Mouse (Mus musculus): ENCODE data around the gene Fosl2.

The Fosl2 gene

DNA sequence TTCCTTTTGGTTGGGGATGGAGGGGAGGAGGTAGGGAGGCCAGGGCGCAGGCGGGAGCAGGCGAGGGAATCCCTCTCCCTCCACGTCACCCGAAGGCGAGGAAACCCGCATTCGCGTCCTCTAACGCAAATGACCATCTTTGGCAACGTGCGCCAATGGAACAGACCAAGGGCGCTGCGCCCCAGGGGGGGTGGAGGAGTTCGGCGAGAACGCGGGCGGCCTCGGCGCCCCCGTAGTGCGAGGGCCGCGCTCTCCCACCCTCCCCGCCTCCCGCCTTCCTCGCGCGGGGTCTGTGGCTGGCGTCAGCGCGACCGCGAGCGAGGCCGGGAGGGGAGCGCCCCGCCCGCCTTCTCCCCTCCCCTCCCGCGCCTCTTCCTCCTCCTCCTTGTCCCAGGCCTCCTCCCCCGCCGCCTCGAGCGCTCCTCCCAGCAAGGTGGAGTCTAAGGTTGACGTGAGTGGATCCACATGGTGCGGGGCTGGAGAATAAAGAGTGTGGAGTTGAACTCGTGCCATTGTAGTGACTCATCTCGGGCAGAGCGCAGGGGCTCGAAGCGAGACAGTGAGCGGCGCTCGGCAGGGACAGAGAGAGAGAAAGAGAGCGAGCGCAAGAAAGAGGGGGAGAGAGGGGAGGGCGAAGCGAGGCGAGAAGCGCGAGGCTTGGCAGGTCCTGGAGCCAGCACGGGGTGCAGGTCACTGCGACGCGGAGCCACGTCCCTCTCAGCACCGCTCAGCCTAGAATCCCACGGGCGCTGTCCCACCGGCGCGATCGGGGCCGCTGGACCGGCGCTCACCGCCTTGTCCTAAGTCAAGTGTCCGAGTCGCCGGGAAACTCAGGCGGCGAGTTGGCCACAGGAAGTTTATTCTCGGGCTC lies at the start of gene Fosl2:
Fosl2 (plus strand) TSS at position 466 of the 871 bp plus-strand sequence.
- peak; percentile 51 for DNase-seq (ENCODE audit: low read depth, low spot score)

DNA sequence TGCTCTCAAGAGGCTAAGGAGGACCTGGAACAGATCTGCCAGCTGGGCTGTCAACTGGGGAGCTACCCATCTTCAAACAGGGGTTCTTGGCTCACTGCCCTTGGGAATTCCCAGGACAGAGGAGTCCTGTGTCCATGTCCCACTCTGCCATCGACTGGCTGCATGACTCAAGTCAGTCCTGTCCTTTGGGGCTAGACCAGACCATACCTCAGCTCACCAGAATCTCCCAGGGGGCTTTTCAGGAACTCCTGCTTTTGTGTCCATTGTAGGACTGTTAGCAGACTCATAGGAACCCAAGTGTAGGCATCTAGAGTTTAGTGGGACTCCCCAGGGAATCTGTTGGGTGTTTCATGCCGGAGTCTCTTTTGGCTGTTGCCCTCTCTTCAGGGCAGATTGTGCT lies 49.6 kb upstream of the Fosl2 start:
- no peak for DNase-seq (ENCODE audit: low read depth, low spot score)

DNA sequence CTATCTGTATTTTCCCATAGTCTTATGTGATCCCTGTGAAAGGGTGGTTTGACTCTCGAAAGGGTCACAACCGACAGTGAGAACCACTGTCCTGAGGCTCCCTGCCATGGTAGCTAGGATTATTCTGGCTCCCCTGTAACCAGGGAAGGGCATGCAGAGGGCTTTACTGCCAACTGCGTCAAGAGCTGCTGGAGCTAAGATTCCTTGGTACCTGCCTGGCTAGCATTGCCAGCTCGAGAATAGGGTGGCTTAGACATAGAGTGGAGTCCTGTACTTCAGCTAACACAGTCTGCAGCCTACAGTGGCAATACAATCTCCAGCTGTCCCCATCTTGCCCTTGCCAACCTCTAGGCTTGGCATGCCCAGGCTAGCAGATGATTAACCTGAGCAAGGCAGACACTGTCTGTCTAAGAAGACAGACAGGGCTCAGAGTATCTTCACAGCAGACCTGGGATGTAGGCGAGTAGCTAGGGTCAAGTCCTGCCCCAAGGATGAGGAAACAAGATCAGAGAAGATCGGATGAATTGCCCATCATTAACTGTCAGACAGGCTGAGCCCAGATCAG lies 49.0 kb upstream of the Fosl2 start:
- DNase-seq (ENCODE audit: low read depth, low spot score): no peak

DNA sequence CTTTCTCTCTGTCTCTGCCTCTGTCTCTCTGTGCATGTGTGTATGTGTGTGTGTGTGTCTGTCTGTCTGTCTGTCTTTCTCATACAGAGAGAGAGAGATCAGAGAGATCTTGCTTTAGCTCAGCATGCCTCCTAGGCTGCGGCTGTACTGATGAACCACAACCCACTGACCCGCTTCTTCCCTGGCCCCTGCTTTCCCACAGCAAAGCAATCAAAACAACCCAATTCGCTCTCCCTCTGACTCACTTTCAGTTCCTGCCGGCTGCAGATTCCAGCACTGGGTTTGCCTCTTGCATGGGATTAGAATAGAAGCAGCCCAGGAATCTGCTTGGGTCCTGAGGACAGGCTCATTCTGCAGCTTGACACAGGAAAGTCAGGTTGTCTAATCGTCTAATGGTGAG lies 46.1 kb upstream of the Fosl2 start:
- DNase-seq (ENCODE audit: low read depth, low spot score): no peak

DNA sequence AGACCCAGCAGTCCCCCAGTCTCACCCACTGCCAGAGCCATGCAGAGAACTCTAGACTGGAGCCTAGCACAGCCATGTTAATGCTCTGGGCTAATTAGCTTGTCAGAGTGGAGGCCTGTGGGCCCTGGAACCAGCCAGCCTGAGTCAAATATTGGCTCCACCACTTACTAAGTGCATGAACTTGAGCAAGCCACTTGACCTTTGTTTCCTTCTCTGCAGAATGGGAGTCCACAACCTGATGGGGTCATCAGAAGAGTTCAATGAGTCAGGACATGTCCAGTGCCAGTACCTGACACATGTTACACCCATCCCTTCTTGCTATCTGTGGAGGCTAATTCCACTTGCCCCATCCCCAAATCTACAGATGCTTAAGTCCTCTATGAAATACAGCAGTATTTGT lies 43.3 kb upstream of the Fosl2 start:
- DNase-seq (ENCODE audit: low read depth, low spot score): no peak

DNA sequence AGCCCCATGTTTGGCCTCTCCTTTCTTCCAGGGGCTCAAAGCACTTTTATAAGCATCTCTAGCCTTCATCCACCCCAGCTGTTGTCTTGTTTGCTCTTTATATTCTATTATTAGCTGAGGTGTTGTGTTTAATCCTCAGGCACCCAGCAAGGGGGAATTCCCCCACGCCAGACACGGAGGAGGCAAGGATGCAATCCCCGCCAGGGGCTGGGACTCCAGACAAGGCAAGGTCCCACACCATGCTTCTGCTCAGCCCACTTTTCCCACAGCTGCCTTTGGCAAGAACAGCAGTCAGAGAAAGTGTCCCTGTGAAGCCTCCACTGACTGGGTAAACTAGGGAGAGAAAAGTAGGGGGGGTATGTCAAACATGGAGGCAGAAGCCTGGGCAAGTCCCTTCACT lies 36.9 kb upstream of the Fosl2 start:
- DNase-seq (ENCODE audit: low read depth, low spot score): no peak

DNA sequence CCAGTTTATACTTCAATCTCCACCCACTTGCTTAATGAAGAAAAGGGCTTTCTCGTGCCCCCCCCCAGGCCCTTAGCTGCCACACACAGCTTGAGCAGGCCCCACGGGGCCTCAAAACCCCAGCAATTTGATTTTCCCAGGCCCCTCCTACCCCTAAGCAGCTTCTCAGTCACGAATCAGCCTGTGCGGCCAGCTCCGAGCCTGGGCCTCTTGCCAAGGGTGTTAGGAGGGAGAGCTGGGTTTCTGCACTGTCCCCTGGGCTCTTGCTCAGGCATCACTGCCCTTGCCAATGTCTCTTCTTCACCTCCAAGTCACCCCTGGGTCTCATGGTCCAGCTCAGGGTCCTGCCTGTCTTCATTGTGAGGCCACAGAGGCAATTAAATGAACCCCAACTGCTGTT lies 33.1 kb upstream of the Fosl2 start:
- peak; percentile 29 for DNase-seq (ENCODE audit: low read depth, low spot score)

DNA sequence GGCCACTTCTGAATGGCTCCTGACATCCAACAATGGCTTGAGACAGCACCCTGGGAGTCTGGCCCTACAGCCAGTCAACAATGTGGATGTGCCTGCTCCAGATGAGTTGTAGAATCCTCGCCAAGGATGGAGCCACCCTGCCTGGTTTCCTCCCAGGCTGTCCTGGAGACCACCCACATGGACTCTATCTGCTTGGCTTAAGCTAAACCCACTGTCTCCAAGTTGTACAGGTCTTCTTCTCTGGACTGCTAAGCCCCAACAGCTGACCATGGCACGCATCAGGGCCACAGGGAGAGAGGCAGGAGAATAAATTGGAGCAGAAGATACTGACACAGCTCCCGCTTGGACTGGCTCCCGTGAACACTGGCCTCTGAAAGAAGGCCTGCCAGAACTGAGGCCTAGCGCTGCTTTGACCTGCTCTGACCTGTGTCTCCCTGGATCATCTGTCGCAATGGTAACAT lies 32.6 kb upstream of the Fosl2 start:
- DNase-seq (ENCODE audit: low read depth, low spot score): no peak

DNA sequence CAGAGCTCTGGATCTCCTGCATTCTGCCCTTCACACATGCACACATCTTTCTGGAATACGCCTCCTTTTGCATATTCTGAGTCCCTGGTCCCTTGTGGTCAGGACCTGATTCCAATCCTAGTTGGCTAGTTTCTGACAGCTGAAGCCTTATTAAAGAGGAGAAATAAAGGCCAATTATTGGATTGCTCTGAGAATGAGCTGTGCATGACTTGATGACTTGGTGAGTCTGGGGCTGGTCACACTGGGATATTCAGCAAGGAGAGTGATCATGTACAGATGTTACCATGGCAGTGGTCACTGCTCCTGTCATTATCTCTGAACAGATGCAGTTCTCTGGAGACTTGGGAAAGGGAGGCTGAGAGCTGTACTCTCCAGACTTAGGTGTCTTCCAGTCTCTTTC lies 32.1 kb upstream of the Fosl2 start:
- DNase-seq (ENCODE audit: low read depth, low spot score): no peak

DNA sequence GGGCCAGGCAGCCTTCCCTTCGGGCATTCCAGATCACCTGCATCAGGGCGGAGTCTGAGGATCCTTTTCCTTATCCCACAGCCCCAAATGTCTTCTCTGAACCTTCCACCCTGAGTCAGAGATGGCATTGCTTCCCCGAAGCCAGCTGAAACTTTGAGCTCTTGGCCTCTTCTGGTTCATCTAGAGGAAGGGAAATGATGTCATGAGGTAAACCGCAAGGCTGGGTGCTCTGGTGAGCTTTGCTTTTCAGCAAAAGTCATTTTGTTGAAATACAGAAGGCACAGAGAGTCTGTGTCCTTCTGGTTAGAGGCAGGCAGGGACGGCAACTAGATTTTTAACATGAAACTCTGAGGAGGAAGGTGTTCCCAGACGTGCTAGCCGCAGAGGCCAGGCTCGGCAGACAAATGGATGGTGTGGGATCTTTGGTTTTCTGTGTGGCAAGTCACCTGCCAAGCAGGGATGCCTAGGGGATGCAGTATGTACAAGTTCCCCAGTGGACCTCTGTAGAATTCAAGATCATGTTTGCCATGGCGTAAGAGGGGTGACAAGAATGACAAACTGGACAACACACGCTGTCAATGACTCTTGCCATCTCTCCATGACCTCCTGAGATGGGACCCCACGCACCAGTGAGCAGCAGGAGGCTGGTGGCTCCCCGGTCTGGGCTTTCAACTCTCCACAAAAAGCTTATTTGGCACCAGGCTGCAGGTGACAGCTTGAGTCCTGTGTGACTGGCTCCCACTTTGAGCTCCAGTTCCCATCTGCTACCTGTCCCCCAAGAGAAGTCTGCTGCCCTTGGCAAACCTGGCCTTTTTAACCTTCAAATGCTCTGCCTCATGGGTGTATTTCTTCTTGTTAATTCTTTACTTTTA lies 31.2 kb upstream of the Fosl2 start:
- DNase-seq (ENCODE audit: low read depth, low spot score): no peak

DNA sequence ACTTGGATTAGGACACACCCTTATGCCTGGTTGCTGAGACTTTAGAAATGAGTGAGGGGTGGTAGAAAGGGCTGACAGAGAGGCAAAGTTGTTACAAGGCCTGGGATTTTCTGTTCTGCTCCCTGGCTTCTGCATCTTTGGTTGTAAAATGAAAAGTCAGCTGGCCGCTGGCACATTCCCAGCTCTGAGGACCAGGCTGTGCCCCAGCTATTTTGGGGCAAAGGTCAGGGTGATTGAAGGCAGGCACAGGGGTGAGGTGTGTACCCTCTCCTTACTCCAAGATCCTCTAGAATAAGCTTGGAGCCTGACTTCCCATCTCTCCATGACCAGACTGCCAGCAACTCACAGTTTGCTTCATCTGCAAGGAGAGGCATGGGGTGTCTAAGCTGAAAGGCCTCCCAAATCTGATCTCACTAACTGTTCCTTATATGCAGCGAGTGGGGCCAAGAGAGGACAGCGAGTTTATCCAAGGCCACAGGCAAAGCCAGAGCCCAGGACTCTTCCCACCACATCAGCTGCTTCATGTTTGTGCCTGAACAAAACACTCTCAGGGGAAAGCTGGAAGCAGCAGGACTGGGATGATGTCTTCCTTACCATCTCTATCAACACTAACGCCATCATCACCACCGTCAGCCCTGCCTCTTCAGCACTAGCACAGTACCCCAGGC lies 29.0 kb upstream of the Fosl2 start:
- DNase-seq (ENCODE audit: low read depth, low spot score): no peak

DNA sequence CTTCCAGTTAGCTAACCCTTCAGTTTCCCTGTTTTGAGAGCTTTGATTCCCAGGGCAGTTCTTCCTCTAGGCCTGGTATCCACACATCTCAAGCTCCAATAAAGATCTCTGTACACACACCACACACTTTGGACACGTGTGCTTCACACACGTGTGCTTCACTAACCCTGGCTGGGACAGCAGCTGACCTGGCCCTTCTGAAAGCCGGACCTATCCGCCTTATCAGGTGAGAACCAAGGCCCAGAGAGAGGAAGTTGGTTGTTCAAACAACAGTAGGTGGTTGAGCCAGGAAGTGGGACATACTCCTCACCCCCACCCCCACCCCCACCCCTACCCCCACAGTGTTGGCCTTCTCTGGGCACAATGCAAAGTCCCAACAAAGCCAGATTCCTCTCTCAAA lies 24.9 kb upstream of the Fosl2 start:
- no peak for DNase-seq (ENCODE audit: low read depth, low spot score)

DNA sequence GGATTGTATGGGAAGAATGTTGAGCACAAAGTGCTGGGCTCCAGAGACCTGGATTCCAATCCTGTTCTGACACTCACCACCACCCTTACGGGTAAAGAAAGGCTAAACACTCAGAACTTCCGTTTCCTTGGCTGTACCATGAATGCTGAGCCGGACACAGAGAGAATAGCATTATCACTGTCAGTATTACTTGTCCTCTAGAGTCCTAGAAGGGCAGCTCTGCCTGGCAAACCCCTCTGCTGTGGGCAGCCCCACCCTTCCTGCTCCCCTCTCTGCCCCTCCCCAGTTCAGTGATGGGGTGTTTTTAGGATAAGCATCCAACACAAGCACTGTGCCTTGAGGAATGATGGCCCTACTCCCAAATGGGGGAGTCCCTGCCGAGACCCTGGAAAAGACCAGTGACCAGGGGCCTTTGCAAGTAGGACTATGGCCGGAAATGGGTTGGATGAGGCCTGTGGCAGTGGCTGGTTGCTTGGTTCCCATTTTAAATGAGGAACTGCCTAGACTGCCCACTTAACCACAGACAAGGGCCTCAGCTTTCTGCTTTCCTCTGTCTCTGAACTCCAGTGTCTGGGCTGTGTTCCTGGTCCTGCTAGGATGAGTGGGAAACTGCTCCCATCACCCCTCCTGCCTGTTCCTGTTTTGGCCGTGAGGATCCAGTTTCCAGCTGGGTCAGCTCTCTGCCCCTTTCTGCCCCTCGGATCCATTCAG lies 23.2 kb upstream of the Fosl2 start:
- DNase-seq (ENCODE audit: low read depth, low spot score): no peak

DNA sequence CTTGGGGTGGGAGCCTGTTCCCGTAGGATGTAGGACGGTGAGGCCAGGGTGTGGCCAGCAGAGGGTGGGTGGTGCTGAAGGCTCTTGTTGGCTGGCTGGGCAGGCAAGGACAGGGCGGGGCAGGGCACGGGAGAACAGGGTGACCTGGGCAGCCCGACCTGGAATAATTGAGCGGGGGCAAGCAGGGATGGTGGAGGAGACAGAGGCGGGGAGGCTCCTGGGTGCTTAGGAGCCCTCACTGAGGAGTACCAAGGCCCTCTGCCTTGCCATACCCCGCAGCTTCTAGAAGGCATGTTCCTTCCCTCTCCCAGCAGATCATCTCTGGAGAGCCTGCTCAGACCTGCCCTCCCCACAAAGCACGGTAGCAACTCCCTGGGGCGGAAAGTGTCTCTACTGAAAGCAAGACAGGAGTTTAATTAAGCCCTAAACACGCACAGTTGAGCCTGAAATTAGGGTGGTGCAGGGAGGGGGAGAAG lies 14.7 kb upstream of the Fosl2 start:
- DNase-seq (ENCODE audit: low read depth, low spot score): no peak

DNA sequence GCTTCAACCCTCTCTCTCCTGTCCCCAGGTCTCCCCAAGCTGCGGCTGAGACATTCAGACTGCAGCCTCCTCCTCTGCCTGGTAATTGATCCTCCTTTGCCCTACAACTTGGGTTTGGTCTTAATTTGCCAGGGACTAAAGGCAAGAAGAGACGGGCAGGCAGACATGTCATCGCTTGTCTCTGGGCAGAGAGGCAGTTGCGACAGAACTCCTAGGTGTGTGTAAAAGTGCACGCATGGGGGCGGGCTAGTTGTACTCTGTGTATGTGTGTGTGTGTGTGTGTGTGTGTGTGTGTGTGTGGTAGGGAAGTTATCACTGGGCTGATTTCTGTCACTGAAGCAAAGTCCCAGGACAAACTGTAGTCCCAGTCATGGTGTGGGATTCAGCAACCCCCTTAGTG lies 13.7 kb upstream of the Fosl2 start:
- DNase-seq (ENCODE audit: low read depth, low spot score): no peak

DNA sequence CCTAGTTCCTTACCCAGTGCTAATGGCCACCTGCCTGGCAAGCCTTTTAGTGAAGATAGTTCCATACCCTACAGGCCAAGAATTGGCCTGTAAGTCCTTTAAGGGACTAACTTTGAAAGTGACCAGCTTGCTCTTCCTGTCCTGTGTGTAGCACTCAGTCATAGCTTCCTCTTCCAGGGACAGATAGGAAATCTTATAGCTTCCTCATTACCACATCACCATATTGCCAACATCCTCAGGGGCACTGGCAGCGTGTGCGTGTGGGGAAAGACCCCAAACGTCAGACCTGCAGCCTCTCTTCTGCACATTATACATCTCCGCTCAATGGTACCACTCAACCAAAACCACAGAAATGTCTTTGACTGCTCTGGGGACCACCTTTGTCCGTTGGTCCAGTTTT lies 13.2 kb upstream of the Fosl2 start:
- DNase-seq (ENCODE audit: low read depth, low spot score): no peak

DNA sequence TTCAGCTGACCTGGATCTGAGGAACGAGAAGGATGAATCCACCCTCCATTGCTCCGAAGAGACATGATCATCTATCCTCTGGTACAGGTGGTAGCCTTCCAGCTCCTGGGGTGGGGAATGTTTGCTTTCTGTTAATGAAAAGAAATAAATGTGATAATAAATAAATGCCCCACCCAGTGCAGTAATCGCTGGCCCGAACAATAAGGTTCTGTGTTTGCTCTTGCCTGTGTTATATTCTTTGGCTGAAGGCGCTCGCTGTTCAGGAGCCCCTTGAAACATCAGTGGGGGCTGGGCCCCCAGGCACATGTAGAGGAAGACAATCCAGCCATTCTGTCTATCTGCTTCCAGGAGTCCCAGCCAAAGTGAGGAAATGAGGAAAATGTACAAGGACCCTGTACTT lies 10.6 kb upstream of the Fosl2 start:
- no peak for DNase-seq (ENCODE audit: low read depth, low spot score)

DNA sequence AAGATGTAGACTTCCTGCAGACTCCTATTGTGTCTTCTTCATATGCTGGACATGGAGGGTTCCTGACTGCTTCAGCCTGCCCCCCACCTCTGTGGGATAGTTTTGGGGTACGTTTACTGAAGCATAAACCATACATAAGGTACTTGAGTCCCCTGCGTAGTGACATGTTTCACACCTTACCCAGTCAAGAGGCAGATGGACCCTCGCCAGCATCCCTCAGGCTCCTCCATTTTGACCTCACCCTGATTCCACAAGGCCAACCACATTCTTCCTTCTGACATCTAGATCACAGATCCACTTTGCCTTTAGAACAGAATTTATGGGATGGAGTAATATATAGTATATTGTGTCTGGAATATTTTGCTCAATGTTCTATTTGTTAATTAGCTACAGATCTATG lies 8.4 kb upstream of the Fosl2 start:
- no peak for DNase-seq (ENCODE audit: low read depth, low spot score)

DNA sequence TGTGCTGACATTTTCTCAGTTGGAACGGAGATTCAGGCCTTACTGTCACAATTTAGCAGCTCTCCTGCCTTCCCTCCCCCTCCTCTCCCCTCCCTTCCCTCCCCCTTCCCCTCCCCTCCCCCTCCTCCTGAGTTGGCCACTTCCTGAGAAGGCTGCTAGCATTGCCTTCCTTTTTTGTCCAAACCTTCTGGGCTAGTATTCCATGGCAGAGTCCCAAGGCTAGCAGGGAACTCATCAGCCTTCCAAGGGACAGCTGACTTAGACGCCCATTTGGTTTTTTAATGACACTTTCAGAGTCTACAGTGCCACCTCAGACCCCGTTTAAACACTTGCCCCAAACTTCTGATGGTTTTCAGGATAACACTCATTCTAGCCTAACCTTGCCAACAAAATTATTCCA lies 7.7 kb upstream of the Fosl2 start:
- no peak for DNase-seq (ENCODE audit: low read depth, low spot score)

DNA sequence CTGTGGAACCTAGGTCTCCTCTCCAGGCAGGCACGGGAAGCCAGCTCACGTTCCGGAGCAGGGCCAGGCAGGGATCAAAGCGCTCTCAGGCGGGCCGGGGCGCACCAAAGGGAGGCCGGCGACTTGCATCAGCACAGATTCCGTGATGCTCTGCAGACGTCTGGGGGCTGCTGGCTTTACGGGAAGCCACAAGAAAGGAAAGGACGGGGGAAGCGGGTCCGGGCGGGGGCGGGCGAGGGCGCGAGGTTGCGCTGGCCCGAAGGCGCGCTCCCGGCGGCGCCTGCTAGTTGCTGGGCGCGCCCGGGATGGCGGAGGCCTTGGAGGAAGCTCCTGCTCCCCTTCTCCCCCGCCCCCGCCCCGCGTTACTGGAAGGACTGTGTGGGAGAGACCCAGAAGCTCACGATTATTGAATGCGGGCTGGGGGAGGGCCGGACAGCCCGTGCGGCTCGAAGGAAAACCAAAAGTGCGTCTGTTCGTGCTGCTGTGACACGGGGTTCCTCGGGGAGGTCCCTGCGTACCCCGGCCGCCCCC lies 2.6 kb upstream of the Fosl2 start:
- no peak for DNase-seq (ENCODE audit: low read depth, low spot score)

DNA sequence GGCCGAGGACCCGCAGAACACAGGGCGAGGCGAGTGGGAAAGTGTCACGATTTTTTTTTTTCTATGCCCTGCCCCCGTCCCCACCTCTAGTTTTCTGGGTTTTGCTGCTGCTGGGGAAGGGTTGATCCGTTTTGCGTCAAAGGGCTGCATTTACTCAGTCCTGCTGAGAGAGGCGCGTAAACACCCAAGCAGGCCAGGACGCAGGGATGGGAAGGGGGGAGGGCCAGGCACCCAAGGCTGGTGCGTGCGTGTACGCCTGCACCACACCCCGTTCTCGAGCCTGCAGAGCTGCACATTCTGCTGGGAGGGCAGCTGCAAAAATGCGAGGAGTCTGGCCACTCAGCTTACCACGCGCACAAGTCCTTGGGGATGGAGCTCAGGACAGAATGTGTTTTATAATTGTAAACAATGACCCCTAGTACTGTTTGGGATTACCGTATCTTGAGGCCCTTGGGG lies 2.0 kb upstream of the Fosl2 start:
- no peak for DNase-seq (ENCODE audit: low read depth, low spot score)

Measured in retina, postnatal 7 days (tissue).